Mouse (Mus musculus) fat pad, adult 2 months (tissue): ENCODE data around the gene Fdps.

Experiments used
- DNase-seq: peaks from one replicate; pipeline ENCODE4 v3.0.0-alpha.2; 2011; ENCODE audit warnings: low read depth, low spot score; ENCODE audit errors: extremely low read depth

Fdps gene

DNA sequence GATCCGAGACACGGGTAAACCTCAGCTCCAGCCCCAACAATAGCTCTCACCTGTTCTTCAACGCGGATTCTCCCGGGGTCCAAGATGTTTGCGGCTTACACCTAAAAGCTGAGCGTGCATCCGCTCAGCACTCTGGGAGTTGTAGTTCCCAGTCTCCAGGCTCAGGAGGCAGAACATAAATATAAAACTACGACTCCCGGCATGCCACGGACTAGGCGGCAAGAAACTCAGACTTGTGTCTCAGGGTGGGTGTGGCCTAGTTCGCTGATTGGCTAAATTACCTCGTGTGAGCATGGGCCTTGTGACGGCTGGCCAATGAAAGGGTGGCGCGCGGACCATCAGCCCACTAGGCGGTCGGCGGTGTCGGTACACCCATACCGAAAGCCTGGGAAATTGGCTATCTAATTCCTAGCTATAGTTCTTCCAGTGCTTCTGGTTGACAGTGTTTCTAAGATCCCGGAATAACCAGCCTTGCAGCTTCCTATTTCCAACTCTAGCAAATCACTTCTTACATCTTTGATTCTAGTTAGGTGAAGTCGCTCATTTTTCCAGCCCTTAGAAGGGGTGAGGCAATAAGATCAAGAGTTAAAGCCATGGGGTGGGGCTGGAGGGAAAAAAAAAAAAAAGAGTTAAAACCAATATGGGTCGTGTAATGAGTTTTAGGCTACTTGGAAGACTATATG, at the start of gene Fdps:
Gene Fdps, minus strand, starts transcription at position 148 of the 683 bp plus-strand sequence.
- DNase-seq, result peak; percentile 98

DNA sequence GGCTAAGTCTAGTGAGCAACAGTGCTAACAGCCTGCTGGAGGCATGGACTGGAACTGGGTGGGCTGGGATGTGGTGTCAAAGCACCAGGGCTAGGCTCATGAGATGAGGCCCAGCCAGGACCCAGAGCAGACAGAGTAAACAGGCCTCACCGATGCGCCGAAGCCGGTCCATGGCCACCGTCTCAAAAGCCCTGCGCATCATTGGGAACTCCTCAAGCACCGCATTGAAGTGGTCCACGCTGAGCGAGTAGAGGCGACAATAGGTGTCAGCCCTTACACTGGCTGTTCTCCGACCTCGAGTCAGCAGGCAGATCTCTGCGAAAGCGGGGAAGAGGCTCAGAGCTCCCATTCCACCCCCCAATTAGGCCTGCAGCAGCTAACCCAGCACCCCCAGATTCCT, 46.8 kb upstream of the Fdps start:
- DNase-seq, result no peak

DNA sequence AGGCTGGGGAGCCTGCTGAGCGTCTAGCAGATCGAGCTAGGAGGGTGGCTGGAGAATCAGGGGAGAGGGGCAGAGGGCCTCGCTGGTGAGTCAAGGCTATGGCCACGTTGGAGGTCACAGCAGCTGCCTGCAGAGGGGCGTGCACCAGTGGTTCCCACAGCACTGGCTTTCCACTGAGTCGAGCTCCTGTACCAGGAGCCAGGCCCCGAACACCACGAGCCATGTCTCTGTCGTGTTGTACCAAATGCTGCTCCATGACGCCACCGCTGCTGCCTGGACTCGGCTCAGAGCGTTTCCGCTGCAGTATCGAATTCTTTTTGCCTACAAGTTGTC, 46.2 kb upstream of the Fdps start:
- DNase-seq, result no peak

DNA sequence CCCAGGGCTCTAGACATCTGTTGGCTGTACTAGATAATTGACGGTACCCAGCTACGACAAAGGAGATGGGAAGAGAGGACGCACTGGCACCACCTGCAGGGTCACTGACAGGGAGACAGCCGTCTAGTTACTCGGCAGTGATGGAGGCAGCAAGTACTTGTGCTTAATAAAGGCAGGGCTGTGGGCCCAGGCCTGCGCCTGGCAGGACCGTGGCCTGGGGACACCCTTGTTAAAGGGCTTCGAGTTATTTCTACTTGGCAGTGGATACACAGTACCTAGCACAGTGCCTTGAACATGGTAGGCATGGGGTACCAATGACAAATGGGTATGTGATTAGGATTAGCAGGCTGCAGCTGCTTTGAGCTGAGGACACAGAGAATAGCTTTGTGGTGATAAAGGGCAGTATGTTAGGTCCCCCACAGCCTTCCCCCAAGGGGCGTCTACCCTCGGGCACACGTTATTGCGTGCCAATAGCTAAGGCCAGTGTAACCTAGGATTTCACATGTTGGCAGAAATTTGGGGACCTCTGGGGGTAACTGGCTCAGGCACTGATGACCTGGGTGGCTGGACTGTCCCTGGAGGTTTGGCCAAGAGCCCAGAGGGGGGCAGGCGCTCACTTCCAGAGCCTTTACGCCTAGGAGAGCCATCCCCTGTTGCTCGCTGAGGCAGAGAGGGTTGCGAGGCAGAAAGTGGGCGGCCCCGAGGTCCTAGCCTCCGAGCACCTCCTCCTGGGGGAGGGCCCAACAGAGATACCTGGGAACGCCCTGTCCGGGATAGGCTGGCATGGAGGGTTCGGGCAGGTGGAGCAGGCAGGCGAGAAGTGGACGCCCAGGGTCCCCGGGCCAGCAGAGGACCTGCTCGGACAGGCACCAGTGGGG, 45.6 kb upstream of the Fdps start:
- no peak for DNase-seq

DNA sequence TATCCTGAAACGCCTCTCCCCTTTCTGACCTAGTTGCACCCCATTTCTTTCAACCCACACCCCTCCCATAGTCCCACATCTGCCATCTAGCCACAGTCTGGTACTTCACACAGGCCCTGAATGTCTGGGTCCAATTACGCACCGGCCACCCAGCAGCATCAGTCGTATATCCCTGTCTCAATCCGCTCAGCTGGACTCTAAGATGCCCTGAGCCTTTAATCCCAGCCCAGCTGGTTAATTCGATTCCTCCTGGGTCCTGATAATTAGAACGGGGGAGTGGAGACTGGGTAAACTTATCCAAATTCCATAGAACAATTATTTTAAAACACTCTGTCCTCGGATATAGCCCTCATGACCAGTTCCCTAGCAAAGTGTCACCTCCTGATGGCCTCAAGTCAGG, 43.8 kb upstream of the Fdps start:
- DNase-seq, result no peak

DNA sequence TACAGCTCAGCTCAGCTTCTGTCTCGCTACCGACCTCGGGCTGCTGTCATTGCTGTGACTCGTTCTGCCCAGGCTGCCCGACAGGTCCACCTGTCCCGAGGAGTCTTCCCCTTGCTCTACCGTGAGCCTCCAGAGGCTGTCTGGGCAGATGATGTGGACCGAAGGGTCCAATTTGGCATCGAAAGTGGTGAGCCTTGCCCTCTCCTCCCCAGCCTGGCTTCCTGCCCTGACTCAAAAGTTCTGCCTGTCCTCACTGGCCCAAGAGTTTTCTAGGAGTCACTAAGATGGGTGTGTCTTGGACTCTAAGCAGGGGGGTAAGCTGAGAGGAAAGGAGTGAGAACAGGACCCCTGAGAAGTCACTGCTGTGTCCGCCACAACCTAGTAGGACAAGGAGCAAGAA, 43.1 kb upstream of the Fdps start:
- DNase-seq, result no peak

DNA sequence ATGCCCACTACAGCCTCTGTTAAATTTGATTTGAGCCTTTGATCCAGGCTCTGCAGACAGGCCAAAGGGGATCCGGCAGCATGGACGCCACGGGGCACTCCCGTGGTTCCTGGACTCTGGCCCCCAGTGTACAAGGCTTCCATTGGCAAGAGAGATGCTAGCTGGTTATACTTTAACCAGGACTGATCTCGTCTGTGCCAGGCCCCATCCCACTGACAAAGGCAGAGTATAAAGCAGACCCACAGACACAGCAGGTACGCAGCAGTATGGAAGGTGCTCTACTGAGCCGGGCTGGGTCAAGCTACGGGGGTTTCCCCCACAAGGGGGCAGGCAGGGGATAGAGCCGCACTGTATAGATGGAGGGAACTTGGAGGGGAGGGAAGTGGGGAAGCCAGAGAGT, 34.6 kb upstream of the Fdps start:
- DNase-seq, result no peak

DNA sequence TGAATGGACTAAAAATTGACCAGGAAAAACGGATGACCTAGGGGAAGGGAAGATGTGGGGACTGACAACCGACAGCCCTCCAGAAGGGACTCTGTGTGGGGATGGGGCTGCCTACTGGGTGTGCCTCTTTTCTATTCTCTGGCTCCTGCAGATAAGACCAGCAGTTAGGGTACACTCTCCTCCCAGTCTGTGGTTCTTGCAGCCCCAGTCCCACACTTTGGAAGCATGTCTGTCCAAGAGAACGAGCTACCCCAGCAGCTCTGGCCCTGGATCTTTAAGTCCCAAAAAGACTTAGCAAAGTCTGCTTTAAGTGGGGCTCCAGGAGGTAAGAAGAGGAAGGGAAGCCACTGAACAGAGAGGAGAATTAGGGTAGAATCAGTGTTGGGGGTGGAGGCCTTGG, 34.2 kb upstream of the Fdps start, which contains the start of gene Pklr:
Gene Pklr, plus strand, starts transcription at position 185 of the 400 bp plus-strand sequence.
- DNase-seq, result no peak

DNA sequence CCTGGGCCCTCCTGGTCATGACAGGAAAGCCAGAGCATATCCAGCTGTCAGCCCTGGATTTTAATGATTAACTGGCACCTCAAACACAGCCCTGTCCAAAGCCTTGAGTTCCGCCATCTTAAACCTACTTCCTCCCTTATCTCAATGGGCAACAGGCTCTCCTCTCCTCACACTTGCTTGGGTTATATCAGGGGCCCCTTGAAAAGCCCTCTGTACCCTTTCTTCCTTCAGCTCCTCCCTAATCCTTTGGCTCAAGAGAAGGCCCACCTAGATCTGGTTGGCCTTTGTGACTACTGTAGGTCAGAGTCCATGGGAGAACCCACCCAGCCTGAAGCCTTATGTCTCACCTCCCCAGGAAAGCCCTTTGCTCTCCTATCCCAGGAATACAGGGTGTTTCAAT, 32.0 kb upstream of the Fdps start:
- DNase-seq, result no peak

DNA sequence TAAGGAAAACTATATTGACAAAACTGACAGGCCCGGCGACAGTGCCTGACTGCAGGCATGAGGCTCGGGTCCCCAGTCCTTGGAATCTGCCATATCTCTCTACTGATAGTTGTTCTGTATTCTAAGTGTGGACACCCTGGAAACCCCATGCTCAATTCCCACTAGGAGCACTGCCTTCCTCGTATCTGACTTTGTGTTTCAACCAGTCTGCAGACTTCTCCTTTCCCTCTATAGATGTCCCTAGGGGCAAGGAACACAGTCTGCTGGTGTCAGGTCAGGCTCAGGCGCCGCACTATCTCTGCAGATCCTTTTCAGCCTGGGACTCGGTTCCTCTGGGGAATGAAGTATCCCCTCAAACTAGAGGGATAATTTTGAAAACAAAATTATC, 31.3 kb upstream of the Fdps start:
- DNase-seq, result no peak

DNA sequence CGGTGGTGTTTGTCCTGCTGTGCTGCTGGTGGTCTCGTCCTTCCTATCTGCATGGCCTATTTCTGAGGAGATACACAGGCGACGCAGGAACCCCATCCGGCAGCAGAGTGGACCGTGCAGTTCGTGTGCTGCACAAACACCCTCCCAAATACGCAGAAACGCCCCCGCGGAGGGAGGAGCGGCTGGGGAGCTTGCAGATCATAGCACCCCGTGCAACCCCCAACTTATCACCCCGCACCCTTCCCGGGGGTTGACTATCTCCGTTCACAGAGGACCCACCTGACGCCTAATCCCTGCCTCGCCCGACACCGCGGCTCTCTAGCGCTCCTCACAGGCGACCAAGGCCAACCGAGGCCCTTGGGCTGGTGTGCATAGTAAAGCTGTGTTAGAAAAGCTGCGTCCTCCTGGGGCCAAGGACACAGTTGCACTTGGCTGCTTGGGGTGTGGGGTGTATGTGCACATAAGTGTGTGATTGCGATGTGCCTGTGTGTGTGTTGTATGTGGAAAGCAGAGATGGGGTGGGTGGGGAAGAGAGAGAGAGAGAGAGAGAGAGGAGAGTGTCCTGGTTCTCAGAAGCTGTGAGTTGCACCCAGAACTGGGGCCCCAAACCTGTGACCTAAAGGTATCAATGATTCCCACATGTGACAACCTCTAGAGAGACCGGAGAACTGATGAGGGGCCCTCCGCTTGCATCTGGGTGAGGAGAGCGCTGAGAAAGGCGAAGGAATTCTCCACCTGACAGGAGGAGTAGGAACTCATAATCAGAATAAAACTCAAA, 30.7 kb upstream of the Fdps start:
- DNase-seq, result no peak

DNA sequence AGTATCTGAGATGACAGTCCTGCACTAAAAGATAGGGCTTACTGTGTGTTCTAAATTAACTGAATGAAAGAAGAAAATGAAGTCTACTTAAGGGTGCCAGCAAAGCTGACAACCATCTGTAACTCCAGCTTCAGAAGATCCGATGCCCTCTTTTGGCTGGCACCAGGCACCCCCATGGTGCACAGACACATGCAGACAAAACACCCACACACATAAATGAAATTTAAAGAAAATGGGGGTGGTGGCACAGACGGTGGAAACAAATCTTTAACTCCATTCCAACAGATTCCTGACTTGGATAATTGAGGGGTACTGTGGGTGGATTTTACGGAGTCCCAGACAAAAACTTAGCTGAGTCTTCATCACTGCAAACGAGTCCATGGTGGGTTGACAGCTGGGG, 30.1 kb upstream of the Fdps start:
- no peak for DNase-seq

DNA sequence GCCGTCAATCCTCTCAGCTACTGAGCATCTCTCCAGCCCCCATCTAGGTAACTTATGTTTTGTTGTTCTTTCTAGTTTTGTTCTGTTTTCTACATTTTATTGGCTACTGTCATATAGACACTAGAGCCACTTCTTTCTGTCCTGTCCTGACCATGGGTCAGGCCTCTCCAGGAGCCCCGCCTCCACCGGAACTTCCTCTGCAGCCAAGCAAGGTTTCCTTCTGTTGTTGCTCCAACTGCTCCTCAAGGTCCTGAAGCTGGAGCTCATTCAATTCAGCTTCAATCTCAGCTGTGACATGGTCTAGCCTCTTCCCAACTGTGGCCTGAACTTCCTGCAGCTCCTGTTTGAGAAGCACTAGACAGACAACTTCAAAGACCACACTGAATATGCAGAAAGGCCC, 28.1 kb upstream of the Fdps start:
- DNase-seq, result no peak

DNA sequence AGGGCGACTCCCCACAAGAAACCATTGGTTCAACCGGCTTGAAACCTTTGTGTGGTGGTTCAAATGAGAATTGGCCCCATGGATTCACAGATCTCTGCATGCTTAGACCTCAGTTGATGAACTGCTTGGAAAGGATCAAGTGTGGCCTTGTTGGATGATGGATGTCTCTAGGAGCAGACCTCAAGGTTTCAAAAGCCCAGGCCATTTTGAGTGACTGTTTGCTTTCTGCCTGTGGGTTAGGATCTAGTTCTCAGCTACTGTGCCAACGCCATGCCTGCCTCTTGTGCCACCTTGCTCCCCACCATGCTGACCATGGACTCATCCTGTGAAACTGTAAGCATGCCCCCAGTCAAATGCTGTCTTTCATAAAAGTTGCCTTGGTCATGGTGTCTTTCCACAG, 24.2 kb upstream of the Fdps start:
- no peak for DNase-seq

DNA sequence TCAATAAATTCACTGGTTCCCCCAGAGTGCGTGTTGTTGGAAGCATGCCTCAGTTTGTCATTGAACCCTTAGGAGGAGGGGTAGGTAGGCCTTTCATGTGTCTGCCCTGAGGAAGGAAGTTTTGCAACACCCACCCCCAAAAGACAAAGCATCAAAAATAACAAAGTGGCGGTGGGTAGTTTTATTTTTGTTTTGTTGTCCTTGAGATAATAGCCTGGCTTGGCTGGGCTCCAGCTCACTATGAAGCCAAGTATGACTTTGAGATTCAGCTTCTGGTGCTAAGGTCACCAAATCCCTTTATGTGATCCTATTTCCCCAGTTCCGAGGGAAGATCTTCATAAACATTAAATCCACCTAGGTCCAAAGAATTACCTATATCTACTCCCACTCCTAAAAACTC, 22.5 kb upstream of the Fdps start:
- no peak for DNase-seq

DNA sequence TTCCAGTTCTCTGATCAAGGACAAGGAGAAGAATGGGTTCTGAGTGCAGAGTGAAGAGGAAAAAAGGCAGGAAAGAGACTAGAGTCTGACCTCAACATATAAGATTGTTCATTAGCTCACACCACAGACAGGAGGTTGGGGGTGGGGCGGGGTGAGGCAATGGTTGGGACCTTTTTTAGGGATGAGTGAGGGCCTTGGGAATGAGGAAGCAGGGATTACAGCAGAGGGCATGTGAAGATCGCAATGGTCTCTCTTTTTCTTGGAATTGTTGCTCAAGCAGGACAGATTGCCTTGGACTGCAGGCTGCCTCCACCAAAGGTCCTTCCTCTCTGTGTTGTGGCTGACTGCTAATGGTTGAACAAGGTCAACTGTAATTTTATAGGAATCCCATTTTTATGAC, 21.6 kb upstream of the Fdps start:
- DNase-seq, result no peak

DNA sequence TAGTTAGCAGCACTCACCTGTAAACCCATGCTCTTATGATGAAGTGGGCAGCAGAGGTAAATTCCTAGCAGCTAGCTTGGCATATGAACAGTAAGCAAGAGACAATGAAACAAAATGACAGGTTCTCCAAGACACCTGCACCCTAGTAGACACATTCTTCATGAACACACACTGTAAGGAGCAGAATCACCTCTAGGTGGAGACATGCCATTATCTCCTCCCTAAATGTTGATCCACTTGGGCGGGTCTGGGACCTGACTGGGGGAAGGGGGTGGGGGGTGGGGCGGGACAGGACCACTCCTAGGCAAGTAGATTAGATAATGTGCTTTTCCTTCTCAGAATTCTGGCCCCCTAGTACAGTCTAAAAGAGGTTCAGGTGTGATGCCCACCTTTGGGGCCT, 13.8 kb upstream of the Fdps start:
- DNase-seq, result no peak

DNA sequence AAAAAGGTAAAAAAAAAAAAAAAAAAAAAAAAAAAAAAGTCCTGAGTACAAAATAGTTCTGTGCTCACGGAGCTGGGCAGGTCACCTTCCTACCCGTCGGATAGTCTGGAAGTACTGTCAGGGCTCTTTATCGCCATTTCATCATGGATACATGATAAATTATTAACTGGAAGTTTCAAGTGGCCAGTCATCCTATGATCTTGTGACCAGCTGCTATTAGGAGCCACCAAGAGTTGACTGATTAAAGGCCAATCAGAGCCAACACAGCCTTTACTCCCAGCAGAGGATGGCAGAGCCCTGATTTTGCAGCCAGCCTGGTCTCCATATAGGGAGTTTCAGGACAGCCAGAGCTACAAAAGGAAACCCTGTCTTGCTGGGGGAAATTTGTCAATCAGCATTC, 11.3 kb upstream of the Fdps start:
- no peak for DNase-seq

DNA sequence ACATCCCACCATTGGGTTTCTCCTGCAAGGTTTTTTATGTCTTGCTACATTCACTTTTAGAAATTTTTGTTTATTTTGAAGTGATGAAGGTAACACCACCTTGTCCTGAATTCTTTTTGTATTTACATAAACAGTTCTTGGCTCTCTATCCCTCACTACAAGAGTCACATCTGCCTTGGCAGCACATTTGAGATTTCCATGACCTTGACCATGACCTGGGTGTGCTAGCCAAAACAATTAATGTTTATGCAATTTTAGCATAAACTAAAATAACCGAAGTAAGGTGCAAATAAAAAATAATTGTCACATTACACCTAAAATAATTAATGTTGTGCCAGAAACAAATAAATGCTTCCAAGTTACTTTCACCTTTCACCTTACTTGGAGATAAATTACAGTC, 6.4 kb upstream of the Fdps start:
- DNase-seq, result no peak

DNA sequence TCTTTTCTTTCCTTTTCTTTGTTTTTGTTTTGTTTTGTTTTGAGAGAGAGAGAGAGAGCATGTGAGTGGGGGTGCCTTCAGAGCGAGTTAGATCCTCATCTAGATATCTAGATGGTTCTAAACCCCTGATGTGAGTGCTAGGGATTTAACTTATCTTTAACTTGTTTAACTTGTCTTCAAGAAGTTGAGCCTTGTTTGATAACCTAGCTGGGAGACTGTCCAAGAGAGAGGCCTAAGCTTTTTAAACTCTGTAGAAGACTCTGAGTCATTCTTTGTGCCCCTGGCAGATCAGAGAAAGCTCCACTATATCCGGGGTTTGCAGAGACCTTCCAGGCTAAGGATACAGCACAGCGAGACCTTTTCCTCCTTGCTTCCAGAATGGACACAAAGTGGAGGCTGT, 5.8 kb upstream of the Fdps start:
- no peak for DNase-seq

DNA sequence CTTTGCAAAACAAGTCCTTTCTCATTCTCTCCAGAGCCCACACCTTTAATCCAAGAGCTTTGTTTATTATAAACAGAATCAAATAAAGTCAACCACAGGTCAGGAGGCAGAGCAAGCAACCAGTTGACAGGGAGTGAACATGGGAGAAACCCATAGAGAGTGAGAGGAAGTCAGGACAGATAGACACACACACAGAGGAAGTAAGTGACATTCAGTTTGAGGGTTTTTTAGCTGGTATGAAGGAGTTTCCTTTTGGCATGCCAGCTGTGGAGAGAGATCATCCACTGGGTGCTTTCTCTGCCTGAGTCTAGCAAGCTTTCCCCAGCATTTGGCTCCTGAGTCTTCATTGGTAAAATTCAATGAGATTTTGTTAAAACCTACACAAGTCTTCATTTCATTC, 5.1 kb upstream of the Fdps start:
- no peak for DNase-seq

DNA sequence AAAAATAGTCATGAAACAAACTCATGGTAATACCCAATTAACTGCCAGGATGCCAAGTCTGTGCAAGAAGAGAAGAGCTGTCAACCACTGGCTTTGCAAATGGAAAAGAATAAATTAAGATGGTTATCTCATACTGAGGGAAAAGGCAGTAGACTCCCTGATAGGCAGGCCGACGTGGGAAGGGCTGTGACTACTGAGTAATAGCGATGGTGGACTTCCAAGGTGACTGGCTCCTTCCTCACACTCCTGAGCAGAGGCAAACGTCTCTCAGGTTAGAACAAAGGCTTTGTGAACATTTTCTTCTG, 1.5 kb upstream of the Fdps start:
- DNase-seq, result no peak
